Mouse (Mus musculus) heart, embryonic 10.5 days (tissue): ENCODE measurements at regions not wholly inside any gene's neighbourhood (a gene's known extent, or its start where the extent isn't known, plus 50 kb on each side); places are given as distances from the start of the nearest gene placed in this dataset.

Experiments
- DNase-seq: peaks from one replicate; pipeline ENCODE4 v3.0.0-alpha.2; 2017; ENCODE audit warnings: low spot score
- H3K27ac ChIP-seq: fragments of 300-500 bp; sonication (generic); 2 replicates; pipeline ENCODE4 v1.5.1; 2016; ENCODE audit warnings: mild to moderate bottlenecking
- H3K27me3 ChIP-seq: fragments of 300-500 bp; sonication (generic); 2 replicates; pipeline ENCODE4 v1.6.1; 2016; ENCODE audit warnings: mild to moderate bottlenecking; ENCODE audit not compliant: poor library complexity, insufficient read depth, severe bottlenecking
- H3K36me3 ChIP-seq: fragments of 300-500 bp; sonication (generic); 2 replicates; pipeline ENCODE4 v1.6.1; 2016; ENCODE audit warnings: mild to moderate bottlenecking, moderate library complexity
- H3K4me1 ChIP-seq: fragments of 300-500 bp; sonication (generic); 2 replicates; pipeline ENCODE4 v1.6.1; 2016; ENCODE audit warnings: mild to moderate bottlenecking
- H3K4me3 ChIP-seq: fragments of 300-500 bp; sonication (generic); 2 replicates; pipeline ENCODE4 v1.5.1; 2016; ENCODE audit warnings: mild to moderate bottlenecking, moderate library complexity
- H3K9me3 ChIP-seq: fragments of 300-500 bp; sonication (generic); 2 replicates; pipeline ENCODE4 v1.6.1; 2016; ENCODE audit warnings: mild to moderate bottlenecking, moderate library complexity
- WGBS: fragments of 180-500 bp; shearing (Covaris S2); methylation state at CpG from one replicate; pipeline ENCODE4 v1.1.7; 2016; 5-methylcytosine and 5-hydroxymethylcytosine counted together

DNA sequence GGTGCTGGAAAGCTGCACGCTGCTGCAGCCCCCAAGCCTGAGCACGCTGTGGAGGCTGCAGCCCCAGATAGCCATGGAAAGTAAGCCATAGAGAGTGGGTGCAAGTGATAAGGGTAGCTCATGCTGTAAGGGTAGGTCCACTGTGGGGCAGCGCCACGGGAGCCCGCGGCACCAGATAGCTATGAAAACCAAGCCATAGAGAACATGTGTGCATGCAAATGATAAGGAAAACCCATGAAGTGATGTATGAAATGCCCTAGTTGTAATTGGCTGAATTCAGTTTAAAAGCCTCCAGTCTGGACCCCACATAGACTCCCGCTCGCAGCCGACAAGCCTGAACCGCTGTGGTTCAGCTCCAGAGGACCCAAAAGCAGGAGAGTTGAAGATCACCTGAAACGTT lies 58.8 kb upstream of the L3mbtl3 start:
- no peak overlapping the region for H3K27ac ChIP-seq
- WGBS: 87% methylated on average over 11 of the region's 11 CpGs
- no peaks in the 10 kb centered on the region for H3K4me1 ChIP-seq
- H3K4me3 ChIP-seq: no peak overlapping the region
- DNase-seq: no peak
- no peaks in the 10 kb centered on the region for H3K36me3 ChIP-seq
- no peaks in the 10 kb centered on the region for H3K9me3 ChIP-seq
- no peaks in the 10 kb centered on the region for H3K27me3 ChIP-seq

DNA sequence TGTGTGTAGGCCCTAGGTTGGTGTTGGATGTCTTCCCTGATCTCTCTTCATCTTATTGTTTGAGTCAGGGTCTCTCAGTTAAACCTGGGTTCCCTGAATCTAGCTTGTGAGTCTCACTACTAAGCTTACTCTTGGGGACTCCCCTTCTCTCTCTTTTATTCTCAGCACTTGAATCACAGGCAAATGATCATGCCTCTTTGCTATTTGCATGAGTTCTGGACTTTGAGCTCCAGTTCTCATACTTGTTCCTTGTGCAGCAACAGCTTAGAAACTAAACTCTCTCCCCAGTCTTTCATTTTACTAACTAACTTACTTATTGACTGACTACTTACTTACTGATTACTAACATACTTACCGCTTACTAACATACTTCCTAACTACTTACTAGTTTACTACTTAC lies 64.9 kb upstream of the L3mbtl3 start:
- Histone ChIP-seq H3K9me3 (no peaks in the 10 kb centered on the region), H3K4me3 (no peak overlapping the region), H3K27me3 (no peaks in the 10 kb centered on the region), H3K36me3 (no peaks in the 10 kb centered on the region), H3K4me1 (no peaks in the 10 kb centered on the region), H3K27ac (no peak overlapping the region)
- WGBS: 98% methylated on average over 1 of the region's 1 CpGs
- no peak for DNase-seq

DNA sequence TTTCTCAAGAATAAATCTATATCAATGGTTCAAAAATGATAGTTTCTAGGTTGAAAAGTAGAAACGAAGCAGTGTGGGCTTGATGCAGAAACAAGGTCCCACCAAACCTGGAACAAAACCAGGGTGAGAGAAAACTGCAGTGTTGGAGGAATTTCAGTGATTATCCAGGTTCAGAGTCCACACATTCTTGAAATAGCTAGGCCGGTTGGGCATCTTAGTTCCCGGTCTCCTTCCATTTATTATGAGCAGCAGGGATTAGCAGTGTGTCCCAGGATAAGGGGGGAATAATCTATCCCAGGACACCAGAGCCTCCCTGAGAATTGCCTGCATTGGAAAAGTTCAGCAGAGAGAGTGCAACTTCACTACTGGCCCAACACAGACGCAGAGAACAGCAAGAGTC lies 108.5 kb upstream of the L3mbtl3 start:
- Histone ChIP-seq H3K9me3 (no peaks in the 10 kb centered on the region), H3K27ac (no peak overlapping the region), H3K27me3 (no peaks in the 10 kb centered on the region), H3K4me3 (no peak overlapping the region), H3K4me1 (0 out of 2 replicates have a peak, but pooled peaks cover 3% of the 10 kb centered on the region), H3K36me3 (no peaks in the 10 kb centered on the region)
- no peak for DNase-seq
- 35% methylated on average over 4 of the region's 4 CpGs for WGBS

DNA sequence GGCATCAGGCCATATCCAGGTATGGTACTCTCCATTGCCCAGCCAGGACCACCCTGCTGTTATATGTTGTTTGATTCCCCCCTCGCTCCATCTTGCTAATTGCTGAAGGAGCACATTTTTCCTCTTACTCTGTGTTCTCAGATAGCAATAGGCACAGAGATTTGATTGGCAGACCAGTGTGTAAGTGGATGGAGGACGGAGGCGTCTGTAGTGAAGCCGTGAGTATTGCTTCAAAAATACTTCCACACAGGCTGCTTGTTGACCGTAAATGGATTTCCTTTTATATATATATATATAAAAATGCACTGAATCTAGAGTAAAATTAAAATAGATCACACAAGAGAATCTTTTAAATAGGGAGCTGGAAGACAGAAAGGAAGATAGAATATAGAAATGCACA lies 115.6 kb upstream of the L3mbtl3 start:
- Histone ChIP-seq H3K27me3 (no peaks in the 10 kb centered on the region), H3K27ac (no peak overlapping the region), H3K4me1 (no peaks in the 10 kb centered on the region), H3K4me3 (no peak overlapping the region), H3K9me3 (no peaks in the 10 kb centered on the region), H3K36me3 (no peaks in the 10 kb centered on the region)
- DNase-seq: no peak
- 85% methylated on average over 5 of the region's 5 CpGs for WGBS

DNA sequence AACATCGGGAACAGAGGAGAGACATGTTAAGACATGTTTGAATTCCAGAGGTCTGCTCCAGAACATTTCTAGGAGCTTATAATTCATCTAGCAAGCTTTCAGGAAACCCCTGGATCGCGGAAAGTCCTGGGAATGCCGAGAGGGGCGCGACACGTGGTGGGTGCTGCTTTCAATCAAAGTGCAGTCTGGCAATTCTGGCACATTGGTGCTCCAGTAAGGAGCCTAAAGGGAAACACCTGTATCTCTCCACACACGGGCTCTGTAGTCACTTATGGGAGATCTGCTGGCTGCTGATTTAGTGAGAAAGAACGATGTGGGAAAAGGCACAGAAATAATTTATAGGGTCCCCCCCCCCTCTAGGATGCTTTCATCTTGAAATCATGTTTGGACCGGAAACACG lies 116.4 kb upstream of the L3mbtl3 start:
- Histone ChIP-seq H3K27me3 (no peaks in the 10 kb centered on the region), H3K27ac (no peak overlapping the region), H3K9me3 (no peaks in the 10 kb centered on the region), H3K36me3 (no peaks in the 10 kb centered on the region), H3K4me1 (no peaks in the 10 kb centered on the region), H3K4me3 (no peak overlapping the region)
- WGBS: 59% methylated on average over 11 of the region's 11 CpGs
- DNase-seq: no peak

DNA sequence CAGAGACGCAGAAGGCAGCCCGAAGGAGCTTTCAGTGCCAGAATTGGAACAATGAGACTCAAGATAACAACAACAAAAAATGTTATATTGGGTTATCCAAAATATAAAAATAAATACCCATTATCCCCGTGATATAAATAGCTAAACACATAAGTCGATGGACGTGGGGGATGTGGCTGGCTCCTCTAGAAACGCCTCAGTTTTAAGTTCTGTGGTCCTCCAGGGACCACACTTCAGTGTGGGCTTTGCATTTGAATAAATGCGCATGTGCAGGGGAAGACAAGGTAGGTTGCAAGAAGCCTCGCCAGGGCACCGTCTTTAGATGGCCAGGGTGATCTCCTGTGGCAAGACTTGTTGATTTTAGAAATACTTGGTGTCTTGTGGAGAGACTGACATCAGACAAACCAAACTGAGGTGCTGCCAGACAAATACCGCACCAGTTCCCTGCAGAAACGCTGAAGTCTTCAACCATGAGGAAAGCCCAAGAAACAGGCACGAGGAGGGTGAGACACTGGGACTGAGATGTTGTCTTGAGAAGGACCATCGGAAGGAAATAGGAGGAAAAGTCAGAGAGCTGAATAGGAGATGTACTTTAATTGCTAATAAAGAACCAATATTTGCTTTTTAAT lies 117.2 kb upstream of the L3mbtl3 start:
- Histone ChIP-seq H3K27ac (no peak overlapping the region), H3K4me1 (no peaks in the 10 kb centered on the region), H3K9me3 (no peaks in the 10 kb centered on the region), H3K27me3 (no peaks in the 10 kb centered on the region), H3K36me3 (no peaks in the 10 kb centered on the region), H3K4me3 (no peak overlapping the region)
- no peak for DNase-seq
- 76% methylated on average over 13 of the region's 13 CpGs for WGBS

DNA sequence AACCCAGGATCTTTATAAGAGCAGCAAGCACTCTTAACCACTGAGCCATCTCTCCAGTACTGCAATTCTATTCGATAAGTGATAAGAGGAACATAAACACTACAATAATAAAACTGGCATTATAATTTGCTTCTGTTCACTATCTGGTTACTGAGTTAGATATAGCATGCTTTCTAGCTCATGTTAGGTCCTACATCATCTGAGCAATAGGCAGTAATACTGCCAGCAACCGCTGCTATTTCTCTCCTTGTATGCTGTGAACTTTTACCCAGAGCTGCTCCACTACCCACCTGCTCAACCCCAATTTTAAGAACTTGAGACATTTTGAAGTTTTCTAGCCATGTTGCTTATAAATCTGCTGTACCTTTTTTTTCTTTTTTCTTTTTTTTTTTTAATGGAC lies 118.0 kb upstream of the L3mbtl3 start:
- no peak for DNase-seq
- no peaks in the 10 kb centered on the region for H3K36me3 ChIP-seq
- H3K4me3 ChIP-seq: no peak overlapping the region
- 88% methylated on average over 2 of the region's 2 CpGs for WGBS
- no peaks in the 10 kb centered on the region for H3K9me3 ChIP-seq
- no peak overlapping the region for H3K27ac ChIP-seq
- H3K27me3 ChIP-seq: no peaks in the 10 kb centered on the region
- no peaks in the 10 kb centered on the region for H3K4me1 ChIP-seq

DNA sequence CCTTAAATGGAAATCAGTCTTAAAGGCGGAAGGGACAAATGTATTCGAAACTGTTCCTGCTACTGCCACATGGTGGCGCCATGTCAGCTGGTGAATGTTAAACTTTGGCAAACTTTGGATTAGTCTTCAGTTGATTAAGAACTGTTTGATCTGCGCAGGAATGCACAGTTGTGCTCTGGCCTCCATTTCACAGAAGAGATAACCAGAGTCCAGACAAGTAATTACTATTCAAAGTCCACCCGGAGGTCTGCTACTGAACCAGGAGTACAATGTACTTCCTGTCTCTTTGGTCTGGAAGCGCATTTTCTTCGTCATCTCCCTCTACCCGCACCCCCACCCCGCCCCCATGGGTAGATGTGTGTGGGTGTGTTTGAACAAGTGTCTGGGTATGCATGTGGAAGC lies 118.6 kb upstream of the L3mbtl3 start:
- no peaks in the 10 kb centered on the region for H3K27me3 ChIP-seq
- no peaks in the 10 kb centered on the region for H3K4me1 ChIP-seq
- H3K9me3 ChIP-seq: no peaks in the 10 kb centered on the region
- no peak for DNase-seq
- no peak overlapping the region for H3K27ac ChIP-seq
- no peaks in the 10 kb centered on the region for H3K36me3 ChIP-seq
- no peak overlapping the region for H3K4me3 ChIP-seq
- 58% methylated on average over 9 of the region's 9 CpGs for WGBS

DNA sequence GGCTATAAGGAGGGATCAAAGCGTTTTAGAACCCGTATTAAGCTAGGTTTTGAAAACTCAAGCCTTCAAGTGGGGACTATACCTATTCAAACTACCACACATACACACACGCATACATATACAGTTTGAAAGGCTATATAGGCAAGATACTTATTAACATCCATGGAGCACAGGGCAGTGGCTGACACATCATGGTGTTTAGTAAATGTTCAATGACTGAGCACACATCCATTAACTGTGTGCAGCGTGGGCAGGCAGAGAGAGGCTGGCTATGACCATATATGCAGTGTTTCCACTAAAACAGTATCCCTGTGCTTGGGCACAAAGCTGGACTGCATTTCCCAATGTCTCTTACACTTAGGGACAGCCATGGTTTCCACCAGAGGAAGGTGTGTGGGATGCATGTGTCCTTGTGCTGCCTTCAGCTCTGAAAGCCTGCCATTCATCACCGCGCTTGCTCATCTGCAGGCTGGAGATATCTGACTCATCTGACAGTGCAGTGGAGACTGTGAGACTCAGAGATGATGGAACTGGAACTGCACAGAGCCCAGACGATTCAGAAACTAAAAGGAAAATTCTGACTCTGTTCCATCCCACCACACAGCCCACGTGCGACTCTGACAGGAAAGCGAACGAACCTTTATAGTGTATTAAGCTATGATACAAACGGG lies 124.6 kb upstream of the L3mbtl3 start:
- DNase-seq: no peak
- Histone ChIP-seq H3K4me1 (no peaks in the 10 kb centered on the region), H3K27me3 (no peaks in the 10 kb centered on the region), H3K4me3 (no peak overlapping the region), H3K9me3 (no peaks in the 10 kb centered on the region), H3K36me3 (no peaks in the 10 kb centered on the region), H3K27ac (no peak overlapping the region)
- 88% methylated on average over 12 of the region's 12 CpGs for WGBS

DNA sequence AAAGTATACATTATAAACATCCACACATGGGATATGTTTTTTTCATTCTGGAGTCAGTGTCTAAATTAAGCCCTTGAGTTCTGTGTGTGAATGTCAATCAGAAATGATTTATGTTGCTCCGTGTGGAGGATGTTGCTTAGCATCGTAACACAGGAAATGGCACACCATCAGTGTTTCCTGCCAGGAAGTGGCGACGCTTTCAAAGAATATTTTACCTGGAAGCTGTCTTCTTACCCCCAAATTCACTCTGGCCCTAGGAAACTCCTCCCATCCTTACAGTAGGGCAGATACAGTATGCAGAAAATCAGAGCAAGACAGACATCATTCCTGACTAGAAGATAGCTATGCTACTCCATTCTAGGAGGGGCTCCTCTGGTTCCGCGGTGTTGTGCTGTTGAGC lies 145.1 kb upstream of the L3mbtl3 start:
- Histone ChIP-seq H3K4me1 (no peaks in the 10 kb centered on the region), H3K27ac (no peak overlapping the region), H3K4me3 (no peak overlapping the region), H3K27me3 (no peaks in the 10 kb centered on the region), H3K9me3 (no peaks in the 10 kb centered on the region), H3K36me3 (no peaks in the 10 kb centered on the region)
- no peak for DNase-seq
- WGBS: 71% methylated on average over 6 of the region's 6 CpGs

DNA sequence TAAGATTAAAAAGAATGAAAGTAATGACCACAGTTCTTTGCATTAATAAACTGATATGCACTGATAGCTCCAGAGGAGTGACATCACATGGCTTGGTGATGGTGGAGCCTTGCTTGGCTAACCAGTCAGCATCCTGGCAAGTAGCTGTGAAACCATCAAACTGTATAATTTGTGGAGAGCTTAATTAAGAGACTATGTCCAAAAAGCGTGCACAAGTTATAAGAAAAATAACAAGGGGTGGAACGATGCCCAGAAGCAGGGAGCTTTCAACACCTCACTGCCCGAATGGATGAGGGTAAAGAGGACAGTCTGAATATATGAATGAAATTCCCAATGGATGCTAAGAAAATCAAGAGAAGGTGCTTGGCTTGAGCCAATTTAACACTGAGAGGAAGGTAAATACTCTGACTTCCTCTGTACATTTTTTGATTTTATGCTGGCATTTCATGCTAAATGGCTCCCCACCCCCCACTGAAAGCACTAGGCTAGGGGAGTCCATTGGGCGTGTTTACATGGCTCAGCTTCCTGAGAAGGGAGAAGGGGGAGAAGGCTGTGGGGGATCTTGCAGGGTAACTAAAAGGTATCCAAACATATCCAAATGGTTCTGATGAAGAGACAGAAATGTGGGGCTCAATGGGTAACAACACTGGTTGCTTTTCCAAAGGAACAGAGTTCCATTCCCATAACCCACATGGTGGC lies 150.2 kb upstream of the L3mbtl3 start:
- no peaks in the 10 kb centered on the region for H3K4me1 ChIP-seq
- no peaks in the 10 kb centered on the region for H3K36me3 ChIP-seq
- H3K27ac ChIP-seq: no peak overlapping the region
- WGBS: 81% methylated on average over 4 of the region's 4 CpGs
- no peaks in the 10 kb centered on the region for H3K9me3 ChIP-seq
- no peak overlapping the region for H3K4me3 ChIP-seq
- no peak for DNase-seq
- no peaks in the 10 kb centered on the region for H3K27me3 ChIP-seq

DNA sequence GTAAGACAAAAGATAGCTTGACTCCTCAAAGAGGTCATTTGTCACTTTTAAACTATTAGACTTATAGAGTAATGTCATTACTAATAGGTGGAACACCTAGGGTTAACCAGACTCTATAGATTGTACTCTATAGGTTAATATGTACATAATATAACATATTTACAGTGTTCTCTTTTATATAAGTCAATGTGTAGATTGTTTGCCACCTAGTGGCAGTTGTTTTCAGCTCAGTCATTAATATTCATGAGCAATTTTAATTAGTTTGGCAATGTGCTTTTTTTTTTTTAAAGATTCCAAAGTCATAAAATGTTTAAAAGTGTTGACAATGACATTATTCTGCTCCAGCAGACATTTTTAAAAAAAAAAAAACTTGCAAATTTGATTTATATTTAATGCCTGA lies 164.4 kb upstream of the L3mbtl3 start:
- H3K27me3 ChIP-seq: no peaks in the 10 kb centered on the region
- no peaks in the 10 kb centered on the region for H3K36me3 ChIP-seq
- H3K27ac ChIP-seq: no peak overlapping the region
- no peak for DNase-seq
- no peaks in the 10 kb centered on the region for H3K9me3 ChIP-seq
- no peak overlapping the region for H3K4me3 ChIP-seq
- no peaks in the 10 kb centered on the region for H3K4me1 ChIP-seq

DNA sequence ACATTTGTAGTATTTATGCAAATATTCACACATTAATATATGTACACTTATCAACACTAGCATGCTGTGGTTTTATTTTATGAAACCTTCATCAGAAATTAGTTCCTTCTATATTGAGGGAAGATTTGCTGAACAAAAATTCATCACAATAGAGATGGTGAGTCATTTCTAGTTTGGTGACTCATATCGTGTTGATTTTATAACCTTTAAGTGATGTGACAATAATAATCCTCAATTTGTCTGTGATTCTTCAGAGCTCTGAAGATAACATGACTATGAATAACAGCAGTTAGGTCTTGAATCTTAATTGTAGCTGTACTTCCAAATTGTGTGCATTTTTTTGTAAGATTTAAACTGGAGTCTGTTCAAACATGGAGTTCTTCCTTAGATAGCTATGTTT lies 168.3 kb upstream of the L3mbtl3 start:
- no peak for DNase-seq
- 88% methylated on average over 1 of the region's 1 CpGs for WGBS

More for the DNA sequence above, 168.3 kb upstream of the L3mbtl3 start:
- no peak overlapping the region for H3K27ac ChIP-seq
- no peaks in the 10 kb centered on the region for H3K27me3 ChIP-seq
- H3K36me3 ChIP-seq: no peaks in the 10 kb centered on the region
- no peak overlapping the region for H3K4me3 ChIP-seq
- no peaks in the 10 kb centered on the region for H3K4me1 ChIP-seq
- H3K9me3 ChIP-seq: no peaks in the 10 kb centered on the region
